Mouse (Mus musculus) heart, embryonic 11.5 days (tissue): ENCODE measurements at regions not wholly inside any gene's neighbourhood (a gene's known extent, or its start where the extent isn't known, plus 50 kb on each side); places are given as distances from the start of the nearest gene placed in this dataset.
A peak's percentile ranks its signal among the peaks of the same experiment; 100 is the strongest.

ENCODE experiments used
- ATAC-seq: fragments of 200-750 bp; cut with Nextera tagmentation; replicated peaks from 2 replicates; pipeline ENCODE4 v1.8.0; 2017; ENCODE audit warnings: moderate library complexity; ENCODE audit not compliant: insufficient number of reproducible peaks, low FRiP score, low TSS enrichment
- H3K27ac ChIP-seq: fragments of 300-500 bp; sonication (generic); 2 replicates; pipeline ENCODE4 v1.5.1; 2014; ENCODE audit warnings: mild to moderate bottlenecking, low read depth, low read length
- H3K27me3 ChIP-seq: fragments of 300-500 bp; sonication (generic); 2 replicates; pipeline ENCODE4 v1.6.1; 2014; ENCODE audit warnings: mild to moderate bottlenecking, low read length, mixed read lengths; ENCODE audit not compliant: control insufficient read depth, insufficient read depth
- H3K36me3 ChIP-seq: fragments of 300-500 bp; sonication (generic); 2 replicates; pipeline ENCODE4 v1.6.1; 2014; ENCODE audit warnings: mild to moderate bottlenecking, low read length, moderate library complexity, mixed read lengths; ENCODE audit not compliant: control insufficient read depth, insufficient read depth
- H3K4me1 ChIP-seq: fragments of 300-500 bp; sonication (generic); 2 replicates; pipeline ENCODE4 v1.6.1; 2014; ENCODE audit warnings: low read length; ENCODE audit not compliant: control insufficient read depth, insufficient read depth
- H3K4me2 ChIP-seq: fragments of 300-500 bp; sonication (generic); 2 replicates; pipeline ENCODE4 v1.6.1; 2014; ENCODE audit warnings: mild to moderate bottlenecking, moderate library complexity
- H3K4me3 ChIP-seq: fragments of 300-500 bp; sonication (generic); 2 replicates; pipeline ENCODE4 v1.5.1; 2014; ENCODE audit warnings: low read depth, low read length
- H3K9ac ChIP-seq: fragments of 300-500 bp; sonication (generic); 2 replicates; pipeline ENCODE4 v1.6.1; 2014; ENCODE audit warnings: mild to moderate bottlenecking, low read depth, low read length, moderate library complexity
- H3K9me3 ChIP-seq: fragments of 300-500 bp; sonication (generic); replicated peaks from 2 replicates; pipeline ENCODE4 v1.6.1; 2016; ENCODE audit warnings: low read length; ENCODE audit not compliant: control insufficient read depth
- whole genome bisulfite sequencing: fragments of 180-500 bp; shearing (Covaris S2); extraction: QIAGEN DNeasy Blood & Tissue Kit; methylation state at CpG from one replicate; pipeline ENCODE4 v1.1.7; 2014; ENCODE audit not compliant: insufficient replicate concordance; 5-methylcytosine and 5-hydroxymethylcytosine counted together

- Histone ChIP-seq H3K27ac (peak overlapping the region; percentile 41; the same call in 1 of the 2 replicates), H3K4me2 (no peak overlapping the region), H3K4me1 (peaks cover 2% of the 10 kb centered on the region; the same call in 1 of the 2 replicates), H3K36me3 (no peaks in the 10 kb centered on the region), H3K9me3 (no peaks in the 10 kb centered on the region), H3K9ac (no peak overlapping the region), H3K4me3 (no peak overlapping the region), H3K27me3 (no peaks in the 10 kb centered on the region)
- ATAC-seq, result peak; percentile 42; the same call in 1 of the 2 replicates
- 38% methylated on average over 5 of the region's 5 CpGs for WGBS
Observed at GRCm38 (mm10) chr9:113295850-113296467, 412.1 kb downstream of the Pdcd6ip start.

- H3K27ac ChIP-seq, result no peak overlapping the region
- H3K9me3 ChIP-seq, result no peaks in the 10 kb centered on the region
- H3K27me3 ChIP-seq, result no peaks in the 10 kb centered on the region
- no peaks in the 10 kb centered on the region for H3K36me3 ChIP-seq
- no peak overlapping the region for H3K9ac ChIP-seq
- no peak overlapping the region for H3K4me3 ChIP-seq
- no peak for ATAC-seq
- no peak overlapping the region for H3K4me2 ChIP-seq
- no peaks in the 10 kb centered on the region for H3K4me1 ChIP-seq
- 29% methylated on average over 4 of the region's 4 CpGs for WGBS
Observed at GRCm38 (mm10) chr9:113287397-113287796, 420.7 kb downstream of the Pdcd6ip start.

GRCm38 (mm10) chr9:113283244-113283643 lies 424.8 kb downstream of the Pdcd6ip start:
- ATAC-seq, result no peak
- WGBS, result 24% methylated on average over 1 of the region's 1 CpGs
- Histone ChIP-seq H3K27me3 (no peaks in the 10 kb centered on the region), H3K4me1 (no peaks in the 10 kb centered on the region), H3K36me3 (no peaks in the 10 kb centered on the region), H3K4me3 (no peak overlapping the region), H3K27ac (no peak overlapping the region), H3K4me2 (no peak overlapping the region), H3K9ac (no peak overlapping the region), H3K9me3 (no peaks in the 10 kb centered on the region)

GRCm38 (mm10) chr9:113270595-113270994 lies 437.5 kb downstream of the Pdcd6ip start:
- H3K9me3 ChIP-seq, result no peaks in the 10 kb centered on the region
- no peak overlapping the region for H3K4me3 ChIP-seq
- no peak overlapping the region for H3K4me2 ChIP-seq
- no peaks in the 10 kb centered on the region for H3K4me1 ChIP-seq
- WGBS, result 70% methylated on average over 4 of the region's 4 CpGs
- no peaks in the 10 kb centered on the region for H3K36me3 ChIP-seq
- H3K9ac ChIP-seq, result no peak overlapping the region
- no peak for ATAC-seq
- H3K27me3 ChIP-seq, result no peaks in the 10 kb centered on the region
- no peak overlapping the region for H3K27ac ChIP-seq

GRCm38 (mm10) chr9:113267696-113268095 lies 440.4 kb downstream of the Pdcd6ip start:
- Histone ChIP-seq H3K27ac (no peak overlapping the region), H3K9me3 (no peaks in the 10 kb centered on the region), H3K4me3 (no peak overlapping the region), H3K36me3 (no peaks in the 10 kb centered on the region), H3K27me3 (no peaks in the 10 kb centered on the region), H3K9ac (no peak overlapping the region), H3K4me2 (no peak overlapping the region), H3K4me1 (no peaks in the 10 kb centered on the region)
- WGBS, result 77% methylated on average over 8 of the region's 8 CpGs
- no peak for ATAC-seq

- Histone ChIP-seq H3K9ac (no peak overlapping the region), H3K27ac (no peak overlapping the region), H3K4me2 (no peak overlapping the region), H3K4me3 (no peak overlapping the region), H3K36me3 (no peaks in the 10 kb centered on the region), H3K4me1 (no peaks in the 10 kb centered on the region), H3K9me3 (no peaks in the 10 kb centered on the region; the same call in 1 of the 2 replicates), H3K27me3 (no peaks in the 10 kb centered on the region)
- 68% methylated on average over 6 of the region's 6 CpGs for WGBS
- no peak for ATAC-seq
Observed at GRCm38 (mm10) chr9:113263636-113264035, 444.4 kb downstream of the Pdcd6ip start.

- Histone ChIP-seq H3K4me3 (no peak overlapping the region), H3K9me3 (no peaks in the 10 kb centered on the region; the same call in 1 of the 2 replicates), H3K27me3 (no peaks in the 10 kb centered on the region), H3K27ac (no peak overlapping the region), H3K36me3 (no peaks in the 10 kb centered on the region), H3K9ac (no peak overlapping the region), H3K4me2 (no peak overlapping the region), H3K4me1 (no peaks in the 10 kb centered on the region)
- 78% methylated on average over 2 of the region's 2 CpGs for WGBS
- ATAC-seq, result no peak
Observed at GRCm38 (mm10) chr9:113260296-113260695, 447.8 kb downstream of the Pdcd6ip start.

- Histone ChIP-seq H3K9ac (no peak overlapping the region), H3K4me1 (no peaks in the 10 kb centered on the region), H3K4me2 (no peak overlapping the region), H3K27me3 (no peaks in the 10 kb centered on the region), H3K27ac (no peak overlapping the region), H3K36me3 (no peaks in the 10 kb centered on the region), H3K4me3 (no peak overlapping the region), H3K9me3 (no peaks in the 10 kb centered on the region; the same call in 1 of the 2 replicates)
- WGBS, result 69% methylated on average over 2 of the region's 2 CpGs
- ATAC-seq, result no peak
Observed at GRCm38 (mm10) chr9:113258556-113258955, 449.5 kb downstream of the Pdcd6ip start.

- H3K36me3 ChIP-seq, result no peaks in the 10 kb centered on the region
- H3K4me3 ChIP-seq, result no peak overlapping the region
- H3K4me1 ChIP-seq, result no peaks in the 10 kb centered on the region
- no peak overlapping the region for H3K27ac ChIP-seq
- H3K27me3 ChIP-seq, result no peaks in the 10 kb centered on the region
- no peak overlapping the region for H3K9ac ChIP-seq
- WGBS, result 78% methylated on average over 12 of the region's 12 CpGs
- ATAC-seq, result no peak
- no peaks in the 10 kb centered on the region for H3K9me3 ChIP-seq
- no peak overlapping the region for H3K4me2 ChIP-seq
Observed at GRCm38 (mm10) chr9:113248703-113249274, 459.3 kb downstream of the Pdcd6ip start.
